Mouse (Mus musculus): ENCODE measurements at regions not wholly inside any gene's neighbourhood (a gene's known extent, or its start where the extent isn't known, plus 50 kb on each side); places are given as distances from the start of the nearest gene placed in this dataset.

DNA sequence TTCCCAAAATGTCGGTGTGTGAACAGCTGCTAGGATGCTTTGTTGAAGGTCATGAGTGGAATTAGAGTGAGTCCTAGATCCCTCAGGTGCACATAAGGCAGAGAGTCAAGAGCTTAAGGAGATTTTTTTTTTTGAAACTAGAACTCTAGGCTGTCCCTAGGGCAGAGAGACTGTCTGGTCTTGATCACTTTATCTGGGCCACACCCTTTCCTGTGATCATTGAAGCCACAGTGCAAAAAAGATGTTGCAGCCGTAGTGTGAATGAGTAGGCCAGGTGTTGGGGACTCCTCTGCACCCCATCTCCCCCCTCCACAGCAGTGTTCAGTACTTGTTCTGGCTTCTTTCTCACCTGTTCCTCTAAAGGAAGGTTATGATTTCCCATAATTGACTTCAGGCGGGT lies 153.9 kb downstream of the Katnal1 start:
- H3K4me3 ChIP-seq (ENCODE audit: low read depth, low read length), result no peak overlapping the region
- no peak overlapping the region for H3K27ac ChIP-seq (ENCODE audit: insufficient read depth, low read length)
- H3K27me3 ChIP-seq (ENCODE audit: control insufficient read depth, insufficient read depth, low read length, poor library complexity, severe bottlenecking), result no peaks in the 10 kb centered on the region
- no peaks in the 10 kb centered on the region for H3K4me1 ChIP-seq (ENCODE audit: control insufficient read depth, insufficient read depth, low read length)
- no peaks in the 10 kb centered on the region for H3K36me3 ChIP-seq (ENCODE audit: control insufficient read depth, insufficient read depth, low read length, poor library complexity, severe bottlenecking)
- no peak overlapping the region for H3K9ac ChIP-seq (ENCODE audit: low read depth, poor library complexity, severe bottlenecking)
- H3K9me3 ChIP-seq (replicated peaks; ENCODE audit: control insufficient read depth, insufficient read depth, low read length, poor library complexity, severe bottlenecking), result no peaks in the 10 kb centered on the region
- TF ChIP-seq POLR2A (IDR thresholded peaks at IDR 0.05; ENCODE audit: insufficient read depth, low read length), result no peak
- no peak for TF ChIP-seq CTCF (IDR thresholded peaks at IDR 0.05; ENCODE audit: low read depth, low read length)
- TF ChIP-seq EP300 (IDR thresholded peaks at IDR 0.05; ENCODE audit: insufficient read depth, low read depth, low read length), result no peak

DNA sequence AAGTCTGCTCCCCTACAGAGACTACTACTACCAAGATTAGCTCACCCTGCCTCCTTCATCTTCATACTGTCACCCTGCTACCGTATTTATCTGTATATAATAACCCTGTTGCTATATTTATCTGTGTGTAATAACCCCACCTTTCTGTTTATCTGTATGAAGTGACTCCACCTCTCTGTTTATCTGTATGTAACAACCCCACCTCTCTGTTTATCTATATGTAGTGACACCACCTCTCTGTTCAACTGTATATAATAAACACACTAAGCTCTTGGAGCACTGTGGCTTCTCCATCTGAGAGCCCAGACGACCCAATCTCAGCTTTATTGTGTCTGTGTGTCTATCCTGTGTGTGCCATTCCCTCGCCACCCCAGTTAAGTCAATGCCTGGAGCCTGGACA lies 154.7 kb downstream of the Katnal1 start:
- no peak overlapping the region for H3K27ac ChIP-seq (ENCODE audit: insufficient read depth, low read length)
- H3K4me3 ChIP-seq (ENCODE audit: low read depth, low read length), result no peak overlapping the region
- no peak for TF ChIP-seq EP300 (IDR thresholded peaks at IDR 0.05; ENCODE audit: insufficient read depth, low read depth, low read length)
- TF ChIP-seq POLR2A (IDR thresholded peaks at IDR 0.05; ENCODE audit: insufficient read depth, low read length), result no peak
- TF ChIP-seq CTCF (IDR thresholded peaks at IDR 0.05; ENCODE audit: low read depth, low read length), result no peak
- H3K9ac ChIP-seq (ENCODE audit: low read depth, poor library complexity, severe bottlenecking), result no peak overlapping the region
- H3K4me1 ChIP-seq (ENCODE audit: control insufficient read depth, insufficient read depth, low read length), result no peaks in the 10 kb centered on the region
- no peaks in the 10 kb centered on the region for H3K9me3 ChIP-seq (replicated peaks; ENCODE audit: control insufficient read depth, insufficient read depth, low read length, poor library complexity, severe bottlenecking)
- no peaks in the 10 kb centered on the region for H3K36me3 ChIP-seq (ENCODE audit: control insufficient read depth, insufficient read depth, low read length, poor library complexity, severe bottlenecking)
- no peaks in the 10 kb centered on the region for H3K27me3 ChIP-seq (ENCODE audit: control insufficient read depth, insufficient read depth, low read length, poor library complexity, severe bottlenecking)

DNA sequence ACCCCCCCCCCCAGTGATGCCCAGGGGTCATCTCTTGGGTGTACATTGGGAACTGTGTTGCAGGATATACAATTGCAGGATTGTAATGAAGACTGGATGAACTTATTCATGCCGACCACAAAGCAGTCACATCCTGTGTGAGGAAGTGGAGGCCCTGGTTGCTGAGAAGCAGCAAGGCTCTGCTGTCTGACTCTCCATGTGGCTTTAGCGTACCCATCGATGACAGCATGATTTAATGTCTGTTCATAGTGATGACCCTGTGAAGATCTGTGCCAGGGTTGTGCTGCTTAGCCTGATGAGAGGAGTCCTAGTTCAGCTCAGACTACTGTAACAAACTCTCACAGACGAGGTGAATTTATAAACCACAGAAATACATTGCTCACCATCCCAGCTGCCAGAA lies 159.7 kb downstream of the Katnal1 start:
- Histone ChIP-seq H3K4me1 (ENCODE audit: control insufficient read depth, insufficient read depth, low read length) (no peaks in the 10 kb centered on the region), H3K27me3 (ENCODE audit: control insufficient read depth, insufficient read depth, low read length, poor library complexity, severe bottlenecking) (no peaks in the 10 kb centered on the region), H3K9ac (ENCODE audit: low read depth, poor library complexity, severe bottlenecking) (no peak overlapping the region), H3K4me3 (ENCODE audit: low read depth, low read length) (no peak overlapping the region), H3K27ac (ENCODE audit: insufficient read depth, low read length) (no peak overlapping the region), H3K36me3 (ENCODE audit: control insufficient read depth, insufficient read depth, low read length, poor library complexity, severe bottlenecking) (no peaks in the 10 kb centered on the region), H3K9me3 (replicated peaks; ENCODE audit: control insufficient read depth, insufficient read depth, low read length, poor library complexity, severe bottlenecking) (no peaks in the 10 kb centered on the region)
- no peak for TF ChIP-seq EP300 (IDR thresholded peaks at IDR 0.05; ENCODE audit: insufficient read depth, low read depth, low read length)
- TF ChIP-seq CTCF (IDR thresholded peaks at IDR 0.05; ENCODE audit: low read depth, low read length), result no peak
- TF ChIP-seq POLR2A (IDR thresholded peaks at IDR 0.05; ENCODE audit: insufficient read depth, low read length), result no peak

DNA sequence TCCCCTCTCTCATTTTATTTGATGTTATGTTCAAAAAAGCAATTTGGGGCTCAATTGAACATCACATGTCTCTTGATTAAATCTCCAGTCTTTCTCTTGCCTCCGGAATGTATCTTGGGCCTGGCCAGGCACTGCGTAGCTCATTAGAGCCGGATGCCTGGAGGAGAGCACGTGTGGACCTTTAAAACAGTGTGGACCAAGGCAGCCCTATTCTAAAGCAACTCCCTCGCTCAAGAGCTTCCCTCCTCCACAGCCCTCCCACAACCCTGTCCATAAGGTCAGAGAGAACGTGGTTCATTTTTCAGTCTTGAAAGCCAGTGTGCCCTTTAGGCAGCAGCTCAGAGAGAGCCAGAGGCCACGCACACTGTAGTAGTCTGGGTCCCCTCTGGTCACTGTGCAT lies 160.8 kb downstream of the Katnal1 start:
- TF ChIP-seq POLR2A (IDR thresholded peaks at IDR 0.05; ENCODE audit: insufficient read depth, low read length), result no peak
- no peak for TF ChIP-seq EP300 (IDR thresholded peaks at IDR 0.05; ENCODE audit: insufficient read depth, low read depth, low read length)
- no peak for TF ChIP-seq CTCF (IDR thresholded peaks at IDR 0.05; ENCODE audit: low read depth, low read length)
- Histone ChIP-seq H3K27ac (ENCODE audit: insufficient read depth, low read length) (no peak overlapping the region), H3K36me3 (ENCODE audit: control insufficient read depth, insufficient read depth, low read length, poor library complexity, severe bottlenecking) (no peaks in the 10 kb centered on the region), H3K27me3 (ENCODE audit: control insufficient read depth, insufficient read depth, low read length, poor library complexity, severe bottlenecking) (no peaks in the 10 kb centered on the region), H3K9ac (ENCODE audit: low read depth, poor library complexity, severe bottlenecking) (no peak overlapping the region), H3K4me3 (ENCODE audit: low read depth, low read length) (no peak overlapping the region), H3K9me3 (replicated peaks; ENCODE audit: control insufficient read depth, insufficient read depth, low read length, poor library complexity, severe bottlenecking) (no peaks in the 10 kb centered on the region), H3K4me1 (ENCODE audit: control insufficient read depth, insufficient read depth, low read length) (no peaks in the 10 kb centered on the region)

DNA sequence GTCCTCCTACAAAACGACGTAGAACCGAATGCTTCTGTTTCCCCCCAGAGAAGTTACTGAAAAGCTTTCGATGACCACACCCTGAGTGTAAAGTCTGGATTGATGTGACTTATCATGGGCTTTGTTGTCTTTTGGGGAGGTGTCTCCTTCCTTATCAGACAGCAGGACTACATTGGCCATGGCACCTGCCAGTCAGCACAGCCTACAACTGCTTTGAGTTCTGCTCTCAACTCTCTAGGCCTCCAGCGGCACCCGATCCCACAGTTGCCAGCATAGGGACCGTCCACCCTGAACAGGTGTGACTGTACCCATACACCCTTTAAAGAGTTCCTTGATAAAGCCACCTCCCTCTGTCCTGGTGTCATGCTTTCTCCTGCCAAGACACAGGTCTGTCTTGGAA lies 163.1 kb downstream of the Katnal1 start:
- no peak overlapping the region for H3K4me3 ChIP-seq (ENCODE audit: low read depth, low read length)
- H3K27ac ChIP-seq (ENCODE audit: insufficient read depth, low read length), result no peak overlapping the region
- H3K9me3 ChIP-seq (replicated peaks; ENCODE audit: control insufficient read depth, insufficient read depth, low read length, poor library complexity, severe bottlenecking), result no peaks in the 10 kb centered on the region
- H3K4me1 ChIP-seq (ENCODE audit: control insufficient read depth, insufficient read depth, low read length), result no peaks in the 10 kb centered on the region
- H3K27me3 ChIP-seq (ENCODE audit: control insufficient read depth, insufficient read depth, low read length, poor library complexity, severe bottlenecking), result no peaks in the 10 kb centered on the region
- TF ChIP-seq POLR2A (IDR thresholded peaks at IDR 0.05; ENCODE audit: insufficient read depth, low read length) (no peak), CTCF (IDR thresholded peaks at IDR 0.05; ENCODE audit: low read depth, low read length) (no peak), EP300 (IDR thresholded peaks at IDR 0.05; ENCODE audit: insufficient read depth, low read depth, low read length) (no peak)
- no peak overlapping the region for H3K9ac ChIP-seq (ENCODE audit: low read depth, poor library complexity, severe bottlenecking)
- H3K36me3 ChIP-seq (ENCODE audit: control insufficient read depth, insufficient read depth, low read length, poor library complexity, severe bottlenecking), result no peaks in the 10 kb centered on the region

DNA sequence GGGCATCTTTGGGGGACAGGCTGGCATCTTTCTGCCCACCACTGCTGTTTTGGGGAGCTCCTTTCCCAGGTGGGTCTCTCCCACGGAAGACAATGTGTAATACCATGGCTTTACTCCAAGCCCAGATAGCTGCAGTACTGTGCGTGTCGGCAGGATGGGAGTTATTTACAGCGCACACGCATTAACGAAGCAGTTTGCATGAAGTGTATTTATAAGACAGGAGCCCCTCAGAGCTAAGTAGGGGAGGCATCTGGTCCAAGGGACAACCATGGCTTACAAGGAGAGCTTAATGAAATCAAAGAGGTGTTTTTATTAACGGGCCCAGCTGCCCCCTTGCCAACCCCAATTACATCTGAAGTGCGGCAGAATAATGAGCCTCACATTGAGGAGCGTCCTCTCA lies 169.0 kb downstream of the Katnal1 start:
- no peak overlapping the region for H3K4me3 ChIP-seq (ENCODE audit: low read depth, low read length)
- no peaks in the 10 kb centered on the region for H3K9me3 ChIP-seq (replicated peaks; ENCODE audit: control insufficient read depth, insufficient read depth, low read length, poor library complexity, severe bottlenecking)
- no peaks in the 10 kb centered on the region for H3K36me3 ChIP-seq (ENCODE audit: control insufficient read depth, insufficient read depth, low read length, poor library complexity, severe bottlenecking)
- TF ChIP-seq CTCF (IDR thresholded peaks at IDR 0.05; ENCODE audit: low read depth, low read length) (no peak), EP300 (IDR thresholded peaks at IDR 0.05; ENCODE audit: insufficient read depth, low read depth, low read length) (no peak), POLR2A (IDR thresholded peaks at IDR 0.05; ENCODE audit: insufficient read depth, low read length) (no peak)
- H3K4me1 ChIP-seq (ENCODE audit: control insufficient read depth, insufficient read depth, low read length), result no peaks in the 10 kb centered on the region
- H3K27ac ChIP-seq (ENCODE audit: insufficient read depth, low read length), result no peak overlapping the region
- H3K27me3 ChIP-seq (ENCODE audit: control insufficient read depth, insufficient read depth, low read length, poor library complexity, severe bottlenecking), result no peaks in the 10 kb centered on the region
- H3K9ac ChIP-seq (ENCODE audit: low read depth, poor library complexity, severe bottlenecking), result no peak overlapping the region

Data from ES-Bruce4 (cell line).